Mouse (Mus musculus): ENCODE measurements around the gene Cemip.

The Cemip gene

DNA sequence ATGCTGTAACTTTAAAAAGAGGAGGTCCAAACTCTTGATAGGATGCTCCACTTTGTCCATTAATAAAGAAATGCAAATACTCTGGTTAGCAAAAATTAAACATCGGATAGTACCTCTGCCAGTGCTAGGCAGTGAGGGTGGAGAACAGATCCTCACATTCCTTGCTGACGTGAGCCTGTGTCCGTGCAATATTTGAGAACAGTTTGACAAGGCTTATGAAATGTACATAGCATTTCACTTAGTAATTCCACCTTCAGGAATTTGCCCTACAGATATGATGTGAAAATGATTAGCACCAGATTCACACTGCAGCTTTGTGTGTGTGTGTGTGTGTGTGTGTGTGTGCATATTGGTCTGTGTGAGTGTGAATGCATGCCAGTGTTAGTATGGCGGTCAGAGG is 4.5 kb upstream of the Cemip start:
- no peak for DNase-seq

DNA sequence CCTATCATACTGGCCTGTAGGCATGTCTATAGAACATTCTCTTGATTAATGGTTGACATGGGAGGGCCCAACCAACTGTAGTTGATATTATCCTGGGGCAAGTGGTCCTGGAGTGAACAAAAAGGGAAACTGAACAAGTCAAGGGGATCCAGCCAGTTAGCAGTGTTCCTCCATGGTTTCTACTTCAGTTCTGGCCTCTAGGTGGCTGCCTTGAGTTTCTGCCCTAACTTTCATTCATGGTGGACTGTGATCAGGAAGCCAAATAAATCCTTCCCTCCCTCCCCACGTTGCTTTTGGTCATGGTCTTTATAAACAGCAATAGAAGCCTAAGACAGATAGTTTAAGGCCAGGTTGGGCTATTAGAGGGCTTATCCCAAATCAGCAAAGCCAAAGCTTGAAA is 3.5 kb upstream of the Cemip start:
- DNase-seq: peak; percentile 56

DNA sequence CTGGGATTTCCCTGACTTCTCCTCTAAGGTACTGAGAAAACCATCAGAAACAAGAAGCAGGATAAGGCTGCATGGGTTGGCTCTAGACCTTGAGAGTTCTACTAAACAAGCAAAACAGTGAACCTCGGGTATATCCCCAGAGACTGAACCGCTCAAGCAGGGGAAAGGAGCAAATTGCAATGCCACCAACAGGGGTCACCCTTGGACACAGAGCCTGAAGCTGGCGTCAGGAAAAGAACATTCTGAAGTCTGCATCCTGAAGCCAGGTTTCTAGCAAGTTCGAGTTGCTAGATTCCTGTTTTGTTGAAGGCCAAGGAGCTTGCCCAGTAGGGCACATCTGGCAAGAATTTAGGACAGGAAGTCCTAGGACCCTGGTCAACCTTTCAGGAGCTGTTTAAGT is 2.7 kb upstream of the Cemip start:
- peak; percentile 92 for DNase-seq

DNA sequence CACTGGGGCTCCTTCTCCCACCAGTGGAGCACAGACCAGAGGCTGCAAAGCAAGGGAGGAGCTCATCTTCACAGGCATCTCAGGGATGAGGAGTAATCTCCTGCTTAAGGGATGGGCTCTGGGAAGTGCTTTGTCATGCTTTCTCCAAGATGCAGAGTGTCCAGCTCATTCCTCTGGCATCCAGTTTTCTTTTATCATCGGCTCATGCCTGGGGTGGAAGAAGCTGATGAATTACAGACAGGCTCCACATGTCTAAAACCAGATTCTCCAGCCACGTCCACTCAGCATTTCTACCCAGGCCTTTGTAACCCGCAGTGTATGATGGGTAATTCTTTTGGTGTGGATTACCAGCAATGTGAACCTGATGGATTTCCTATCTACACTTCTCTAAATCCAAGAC is 1.9 kb upstream of the Cemip start:
- DNase-seq: no peak

DNA sequence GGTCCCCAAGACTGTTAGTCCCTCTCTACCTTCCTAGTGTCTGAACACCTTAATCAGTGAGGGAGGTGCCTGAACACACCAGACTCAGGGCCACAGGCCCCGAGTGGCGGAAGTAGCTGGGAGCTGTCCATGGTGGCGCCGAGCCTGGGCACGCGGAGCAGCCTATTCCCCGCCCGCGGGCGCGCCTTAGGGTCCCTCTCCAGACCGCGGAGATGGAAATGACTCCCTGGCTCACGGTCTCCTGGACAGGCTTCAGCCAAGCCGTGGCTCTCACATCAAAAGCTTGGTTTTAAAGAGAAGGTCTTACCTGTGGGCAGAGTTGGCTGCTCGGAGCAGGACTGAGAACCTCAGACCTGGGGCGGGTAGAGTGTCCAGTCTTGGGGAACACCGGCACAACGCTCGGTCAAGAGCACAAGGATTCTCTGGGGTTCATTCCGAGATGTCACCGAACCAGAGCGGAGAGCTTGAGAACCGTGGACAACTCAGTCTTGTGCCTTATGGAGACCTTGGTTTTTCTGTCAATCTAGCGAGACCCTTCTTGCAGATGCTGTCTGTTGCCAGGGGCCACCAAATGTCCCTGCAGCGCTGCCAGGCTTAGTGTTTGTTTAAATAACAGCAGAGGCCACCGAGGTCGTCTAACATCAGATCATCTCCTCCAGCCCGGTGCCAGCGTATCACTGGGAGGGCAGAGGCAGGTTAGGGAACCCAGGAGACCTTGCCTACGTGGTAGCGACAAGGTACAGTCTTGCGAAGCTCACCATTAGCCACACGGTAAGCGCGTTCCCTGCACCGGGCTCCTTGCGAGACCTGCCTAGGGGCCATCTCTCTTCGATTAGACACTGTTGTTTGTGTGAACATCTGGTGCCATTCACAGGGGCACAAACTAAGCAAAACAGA is 1.0 kb downstream of the Cemip start:
- DNase-seq: peak; percentile 65

DNA sequence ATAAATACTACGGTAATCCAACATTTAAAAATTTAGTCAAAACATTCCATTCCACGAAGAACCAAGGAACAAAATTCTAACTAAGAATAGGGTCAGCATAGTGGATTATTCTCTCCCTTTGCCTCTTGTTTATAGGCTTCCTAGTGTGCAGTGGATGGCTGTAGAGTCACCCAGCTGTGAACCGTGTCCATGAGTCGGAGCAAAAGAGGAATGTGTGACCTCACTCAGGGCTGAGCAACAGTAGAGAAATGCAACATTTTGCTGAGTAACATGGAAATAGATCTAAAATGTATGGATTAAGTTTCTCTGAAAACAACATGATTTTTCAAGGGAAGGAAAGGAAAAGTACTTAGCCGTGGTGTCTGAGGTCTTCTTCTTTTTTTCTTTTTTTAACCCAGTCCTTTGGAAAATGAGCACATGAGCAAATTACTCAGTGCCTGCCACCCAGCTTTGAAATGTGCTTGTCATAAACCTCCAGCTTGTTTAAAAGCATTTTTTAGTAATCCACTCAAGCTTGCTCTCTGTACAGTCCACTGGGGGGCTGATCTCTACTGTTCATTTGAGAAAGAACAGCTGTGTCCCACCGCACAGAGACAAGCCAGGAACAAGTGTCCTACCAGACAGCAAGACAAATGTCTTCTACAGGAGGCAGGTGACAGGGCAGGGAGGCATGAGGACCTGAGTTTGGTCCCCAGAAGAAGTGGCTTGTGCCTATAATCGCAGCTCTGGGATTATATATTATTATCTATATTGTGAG is 8.9 kb downstream of the Cemip start:
- DNase-seq: no peak

DNA sequence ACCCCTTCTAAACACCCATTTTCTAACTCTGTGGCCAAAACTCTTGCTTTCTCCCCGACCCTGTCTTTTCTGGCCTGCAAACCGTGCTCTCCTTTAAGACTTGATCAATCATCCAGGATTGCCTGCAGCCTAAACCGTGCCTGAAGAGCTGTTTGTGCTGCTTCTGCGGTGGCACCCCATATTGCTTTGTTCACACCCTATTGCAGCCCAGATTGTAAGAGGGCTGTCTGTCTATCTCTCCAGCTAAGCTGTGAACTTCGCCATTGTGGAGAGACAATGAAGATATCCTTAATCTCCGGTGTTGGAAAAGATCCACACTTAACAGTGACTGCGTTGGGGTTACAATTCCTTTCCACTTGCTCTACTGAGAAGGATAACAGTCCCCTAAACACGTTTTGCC is 12.0 kb downstream of the Cemip start:
- no peak for DNase-seq

DNA sequence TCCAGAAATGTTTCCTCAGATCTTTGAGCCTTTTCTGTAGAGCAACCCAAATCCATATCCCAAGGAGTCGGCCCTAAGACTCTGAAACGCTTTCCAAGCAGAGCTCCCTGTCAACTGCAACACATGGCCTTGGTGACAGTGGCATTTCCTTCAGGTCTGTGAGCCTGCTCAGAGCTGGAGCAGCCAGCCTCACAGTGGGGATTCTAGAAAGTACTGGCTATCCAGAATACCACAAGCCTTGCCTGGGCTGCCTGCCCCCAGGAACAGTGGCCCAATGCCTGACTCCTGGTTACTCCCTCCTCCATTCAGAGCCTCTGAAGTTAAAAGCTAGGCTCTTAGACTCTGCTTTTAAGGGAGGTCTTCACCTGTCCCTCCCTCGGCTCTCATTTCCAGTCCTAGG is 12.4 kb downstream of the Cemip start:
- no peak for DNase-seq

DNA sequence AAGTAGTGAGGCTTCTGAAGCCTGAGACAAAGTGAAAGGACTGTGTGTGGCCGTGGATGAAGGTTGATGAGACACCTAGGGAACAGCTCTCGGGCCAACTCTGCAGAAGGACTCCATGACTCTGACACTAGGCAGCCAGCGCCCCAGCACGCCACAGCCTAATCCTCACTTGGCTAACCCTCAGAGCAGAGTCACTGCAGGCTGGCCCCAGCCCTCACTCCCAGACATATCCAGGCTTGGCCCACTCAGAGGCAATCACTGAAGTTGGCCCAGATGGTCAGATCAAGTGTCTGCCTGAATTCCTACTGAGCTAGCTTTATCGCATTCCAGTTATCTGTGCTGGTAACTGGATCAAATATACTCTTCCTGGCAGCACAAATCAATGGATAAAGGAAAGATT is 17.4 kb downstream of the Cemip start:
- no peak for DNase-seq

DNA sequence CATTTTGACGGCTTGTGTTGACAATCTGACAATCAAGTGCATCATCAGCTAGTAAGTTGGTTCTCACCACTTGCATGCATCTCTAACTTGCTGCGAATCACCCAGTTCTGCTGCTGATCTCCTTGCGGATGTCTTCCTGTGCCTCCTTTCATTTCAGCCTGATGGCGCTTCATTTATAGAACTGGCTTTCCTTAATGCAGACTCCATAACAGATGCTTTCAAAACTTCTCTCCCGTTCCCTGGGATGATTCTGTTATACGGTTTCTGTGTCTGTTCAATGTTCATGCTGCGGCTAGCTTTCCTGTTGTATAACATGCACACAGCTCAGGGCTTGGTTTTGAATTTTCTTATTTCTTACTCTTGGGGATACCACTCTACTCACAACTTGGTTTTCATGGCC is 26.5 kb downstream of the Cemip start:
- DNase-seq: no peak

DNA sequence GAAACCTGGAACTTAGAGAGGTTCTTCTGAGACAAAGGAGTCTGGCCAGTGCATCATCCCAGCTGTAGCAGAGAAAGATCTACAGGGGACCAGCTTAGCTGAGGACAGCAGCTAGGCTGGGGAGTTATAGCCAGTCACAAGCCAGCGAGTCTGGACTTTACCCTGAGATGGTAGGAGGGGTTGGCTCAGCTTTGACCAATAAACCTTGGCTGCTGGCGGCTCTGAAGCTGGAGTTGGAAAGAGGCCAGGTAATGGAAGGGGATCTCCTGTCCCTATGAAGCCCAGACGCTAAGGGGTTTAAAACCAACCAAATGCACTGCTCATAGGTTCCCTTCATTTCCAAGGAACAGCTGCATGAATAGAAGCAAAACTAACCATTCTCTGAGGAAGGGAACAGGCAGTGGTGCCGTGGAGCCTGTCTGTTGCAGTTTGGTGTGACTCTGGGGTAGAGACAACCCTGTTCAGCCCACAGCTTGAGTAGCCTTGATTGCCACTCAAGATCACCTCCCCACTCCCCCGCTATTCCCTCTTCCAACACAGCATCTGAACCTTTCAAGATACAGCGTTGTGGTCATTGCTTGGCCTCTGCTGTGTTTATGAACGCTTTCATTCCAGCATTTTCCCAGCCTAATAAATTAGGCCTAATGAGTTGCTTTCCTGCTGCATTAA is 30.2 kb downstream of the Cemip start:
- DNase-seq: no peak

DNA sequence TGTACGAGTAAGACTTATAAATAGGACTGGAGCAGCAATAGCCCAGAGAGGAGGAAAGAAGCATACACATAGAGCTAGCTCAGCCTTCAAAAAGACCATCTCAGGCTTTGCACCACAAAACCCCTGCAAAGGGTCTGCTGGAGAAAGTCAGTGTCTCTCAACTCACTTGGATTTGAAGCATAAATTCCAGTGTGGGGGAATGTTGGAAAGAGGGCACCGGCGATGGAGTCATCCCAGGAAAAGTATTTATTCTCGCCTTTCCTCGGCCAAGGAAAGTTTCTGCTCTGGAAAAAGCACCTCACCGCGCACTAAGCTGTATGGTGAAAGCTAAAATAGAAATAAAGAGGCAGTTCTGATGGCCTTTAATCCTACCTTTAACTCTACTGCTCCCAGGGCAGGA is 32.4 kb downstream of the Cemip start:
- DNase-seq: no peak

DNA sequence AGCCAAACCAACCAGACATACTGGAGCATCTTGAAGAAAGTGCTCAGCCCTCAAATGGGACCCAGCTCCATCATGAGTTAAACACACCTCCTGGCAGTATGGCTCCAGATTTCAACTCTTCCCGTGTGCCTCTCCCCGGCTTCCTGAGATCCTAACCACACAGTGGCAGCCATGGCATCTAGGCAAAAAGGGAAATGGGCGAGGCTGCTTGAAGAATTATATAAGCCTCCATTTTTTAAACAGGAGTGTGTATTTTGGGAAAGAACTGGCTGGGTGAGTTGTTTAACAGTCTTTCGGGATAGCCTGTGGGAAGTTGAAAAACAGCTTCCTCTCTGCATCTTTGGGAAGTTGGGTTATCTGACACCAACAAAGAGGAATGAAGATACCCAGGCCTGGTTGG is 34.9 kb downstream of the Cemip start:
- DNase-seq: no peak

DNA sequence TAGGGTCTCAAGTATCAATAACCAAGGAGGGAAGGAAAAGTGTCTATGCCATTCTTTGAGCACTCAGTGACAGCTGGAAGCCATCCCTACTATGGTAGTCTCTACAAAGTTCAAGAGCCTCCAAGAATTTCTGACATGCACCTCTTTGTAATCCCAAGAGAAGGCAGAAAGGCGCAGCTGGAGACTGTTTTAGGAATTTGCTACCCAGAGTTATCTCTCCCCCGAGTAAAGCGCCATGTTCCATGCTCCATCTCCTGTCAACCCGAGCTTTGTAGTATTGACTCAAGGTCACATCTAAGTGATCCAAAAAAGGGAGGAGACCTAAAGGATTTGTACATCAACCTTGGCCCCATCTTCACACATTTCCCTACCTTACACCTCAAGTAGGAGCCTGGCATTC is 40.8 kb downstream of the Cemip start:
- DNase-seq: no peak

DNA sequence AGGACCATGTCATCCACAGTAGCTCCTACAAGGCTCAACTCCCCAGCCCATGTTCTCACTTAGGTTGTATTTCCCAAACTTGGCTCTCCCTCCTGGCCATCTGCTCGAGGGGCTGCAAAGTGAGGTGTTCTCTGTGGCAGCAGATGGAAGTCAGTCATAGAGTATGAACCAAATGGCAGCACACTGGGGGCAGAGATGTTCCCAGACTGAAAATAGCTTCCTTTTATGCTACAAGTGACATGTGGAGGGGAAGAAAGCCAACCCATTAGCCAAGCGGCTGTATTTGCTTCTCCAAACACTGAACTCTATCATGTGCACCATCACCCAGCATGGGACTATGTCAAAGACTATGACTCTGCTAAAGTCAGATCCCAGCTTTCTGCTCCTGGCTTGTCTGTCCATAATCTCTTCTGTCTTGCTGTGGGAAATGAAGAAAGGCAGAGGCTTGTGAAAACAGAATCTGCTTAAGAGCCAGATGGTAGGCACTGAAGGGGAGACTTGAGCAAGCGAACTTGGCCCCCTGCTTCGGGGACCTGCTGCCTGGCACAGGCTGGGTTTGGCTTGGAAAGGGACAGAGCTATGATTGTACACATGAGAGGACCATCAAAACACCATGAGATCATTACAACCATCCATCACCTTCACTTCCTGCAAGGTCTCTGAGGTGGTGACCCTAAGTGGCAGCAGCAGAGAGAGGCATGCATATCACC is 41.6 kb downstream of the Cemip start:
- DNase-seq: no peak

DNA sequence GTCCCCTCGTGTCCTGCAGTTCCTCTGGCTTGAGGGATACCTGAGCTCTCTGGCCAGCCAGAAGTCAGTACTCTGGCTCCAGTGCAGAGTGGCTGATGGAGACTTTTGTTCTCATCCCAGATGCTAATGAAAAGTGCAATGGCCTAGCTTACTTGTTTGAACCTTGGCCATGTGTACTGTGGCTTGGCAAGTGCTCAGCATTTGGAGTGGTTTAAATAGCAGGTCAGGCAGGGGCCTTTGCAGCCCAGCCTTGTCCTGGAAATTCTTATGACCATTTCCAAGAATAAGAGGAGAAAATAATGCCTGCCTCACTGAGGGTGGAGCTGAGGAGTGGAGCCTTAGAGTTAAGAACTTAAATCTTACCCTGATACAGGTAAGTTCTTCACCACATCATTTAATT is 43.6 kb downstream of the Cemip start:
- DNase-seq: peak; percentile 21

DNA sequence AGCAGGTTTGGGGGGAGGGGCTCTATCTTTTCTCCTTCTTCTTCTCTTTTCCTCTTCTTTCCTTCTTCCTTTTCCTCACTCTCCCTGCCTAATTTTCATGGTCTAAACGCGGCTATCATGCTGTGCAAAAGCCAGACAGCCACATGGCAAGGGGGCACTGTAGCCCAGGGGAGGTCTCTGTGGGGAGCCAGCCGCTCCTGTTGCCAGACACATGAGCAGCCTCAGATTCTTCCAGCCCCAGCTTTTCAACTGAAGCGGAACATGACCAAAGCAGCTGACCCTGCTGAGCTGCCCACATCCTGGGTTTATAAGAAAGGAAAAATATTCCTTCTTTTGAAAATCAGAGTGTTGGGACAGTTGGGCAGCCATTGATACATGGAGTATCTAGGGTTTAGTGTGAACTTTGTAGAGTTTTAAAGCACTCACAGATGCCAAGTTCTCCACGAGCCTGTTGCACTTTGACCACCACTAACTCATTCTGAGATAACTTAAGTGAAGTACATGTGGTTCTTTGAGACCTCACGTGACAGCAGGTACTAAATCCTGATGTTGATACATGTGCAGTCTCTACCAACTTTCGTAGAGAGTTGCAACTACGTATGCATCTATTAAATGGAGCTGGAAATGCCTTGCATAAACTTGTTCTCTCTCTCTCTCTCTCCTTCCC is 46.3 kb downstream of the Cemip start:
- no peak for DNase-seq

DNA sequence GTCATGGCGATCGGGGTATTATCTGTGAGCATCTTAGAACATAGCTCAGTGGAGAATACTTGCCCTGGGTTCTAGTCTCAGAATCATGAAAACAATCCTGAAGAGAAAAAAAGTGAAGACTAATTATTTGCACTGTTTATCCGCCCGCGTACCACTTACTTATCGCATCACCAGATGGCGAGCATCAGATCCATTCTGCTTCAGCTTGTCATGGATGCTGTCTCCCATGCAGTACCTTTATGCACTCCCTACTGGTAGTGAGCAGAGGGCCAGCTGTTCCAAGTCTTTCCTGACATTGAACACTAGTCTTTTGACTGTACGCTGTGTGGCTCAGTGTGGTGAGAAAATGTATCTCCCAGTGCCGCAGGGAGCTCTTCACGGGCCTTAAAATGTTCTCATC is 47.7 kb downstream of the Cemip start:
- DNase-seq: no peak

DNA sequence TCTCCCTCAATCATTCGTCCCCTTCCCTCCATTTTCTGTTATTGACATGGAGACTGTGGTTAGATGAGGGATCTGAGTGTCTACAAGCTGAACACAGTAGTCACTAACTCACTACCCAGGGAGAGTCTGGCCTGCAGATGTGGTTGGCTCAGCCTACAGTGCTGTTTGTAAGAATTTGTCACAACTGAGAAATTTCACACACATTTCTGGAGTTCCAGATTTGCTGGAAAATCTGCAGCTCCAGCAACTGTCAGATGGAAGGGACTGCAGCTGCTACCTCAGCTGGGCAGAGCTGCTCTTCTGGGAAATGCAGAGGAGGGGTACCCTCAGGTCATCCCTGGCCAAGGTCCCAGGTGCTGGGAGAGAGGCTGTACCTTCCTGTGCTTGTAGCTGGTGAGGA is 53.5 kb downstream of the Cemip start:
- no peak for DNase-seq

DNA sequence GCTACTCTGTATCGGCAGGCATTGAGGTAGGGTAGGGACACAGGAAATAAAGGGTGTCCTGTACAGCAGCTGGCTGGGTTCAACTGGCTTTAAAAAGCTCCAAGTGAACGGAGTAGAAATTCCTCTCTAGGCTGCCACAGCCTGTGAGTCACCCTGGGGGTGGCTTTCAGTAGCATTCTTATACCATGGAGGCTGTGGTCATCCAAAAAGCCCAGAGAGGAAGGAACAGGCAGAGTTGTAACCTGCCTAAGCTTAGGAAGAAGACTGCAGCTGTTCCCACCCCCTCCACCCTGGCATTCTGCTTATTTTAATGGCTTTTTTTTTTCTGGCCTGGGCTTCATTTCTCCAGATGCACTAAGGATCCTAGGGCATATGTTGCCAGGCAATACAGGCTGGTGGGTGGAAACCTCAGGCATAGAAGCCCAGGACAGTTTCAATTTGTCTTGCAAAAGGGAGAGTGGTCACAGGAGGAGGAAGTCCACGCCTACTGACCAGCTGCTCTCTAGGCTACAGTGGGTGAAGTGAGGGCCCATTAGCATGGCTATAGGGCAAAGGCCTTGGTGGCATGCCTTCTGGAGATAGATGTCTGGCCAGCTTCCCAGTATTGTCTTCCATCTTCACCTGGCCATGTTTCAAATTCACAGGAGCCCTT is 57.1 kb downstream of the Cemip start:
- peak; percentile 16 for DNase-seq

DNA sequence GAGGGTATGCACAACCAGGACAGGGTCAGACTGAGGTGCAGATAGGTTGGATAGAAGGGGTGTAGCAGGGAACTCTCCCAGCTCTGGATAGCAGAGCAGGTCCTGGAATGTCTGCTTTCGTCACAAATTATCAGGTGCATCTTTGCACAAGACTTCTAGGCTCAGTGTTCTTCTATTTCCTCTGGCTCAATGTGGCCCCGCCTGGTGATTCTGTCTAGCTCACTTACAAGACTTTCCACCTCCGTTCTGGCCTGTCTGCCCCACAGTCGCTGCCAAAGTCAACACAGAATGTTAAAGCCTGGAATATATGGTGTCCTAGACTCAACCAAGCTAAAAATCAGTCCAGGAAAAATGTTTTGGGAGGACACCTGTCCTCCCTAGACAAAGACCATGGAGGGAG is 57.9 kb downstream of the Cemip start:
- DNase-seq: no peak

DNA sequence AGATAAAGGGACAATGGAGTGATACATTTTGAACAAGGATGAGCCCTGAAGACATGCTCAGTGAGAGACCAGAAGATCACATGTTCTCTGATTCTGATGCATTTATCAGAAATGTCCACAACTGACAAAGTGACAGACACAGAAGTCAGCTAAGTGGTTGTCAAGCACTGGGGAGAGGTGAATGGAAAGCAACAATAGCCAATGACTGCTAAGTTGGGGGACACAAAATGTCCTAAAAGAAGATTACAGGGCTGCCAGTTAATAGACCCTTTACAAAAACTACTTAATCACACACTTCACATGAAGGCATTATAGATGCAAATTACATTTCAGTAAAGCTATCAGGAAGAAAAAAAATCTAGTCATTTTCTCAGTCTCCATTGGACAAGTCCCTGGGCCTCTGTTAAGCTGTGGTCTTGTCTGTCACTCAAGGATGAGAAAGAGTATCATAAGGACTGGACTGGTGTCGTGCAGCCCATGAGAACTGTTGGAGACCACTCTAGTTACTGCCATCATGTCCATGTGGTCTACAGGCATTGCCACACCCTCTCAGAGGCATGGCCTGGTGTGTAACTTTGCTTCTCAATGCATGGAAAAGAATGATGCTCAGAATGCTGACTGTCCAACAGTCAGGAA is 59.2 kb downstream of the Cemip start:
- DNase-seq: no peak

All from lung, postnatal 36 days (tissue).